Comparison of ENCODE assay signal across 28 mouse cellular contexts in the genomic region with DNA sequence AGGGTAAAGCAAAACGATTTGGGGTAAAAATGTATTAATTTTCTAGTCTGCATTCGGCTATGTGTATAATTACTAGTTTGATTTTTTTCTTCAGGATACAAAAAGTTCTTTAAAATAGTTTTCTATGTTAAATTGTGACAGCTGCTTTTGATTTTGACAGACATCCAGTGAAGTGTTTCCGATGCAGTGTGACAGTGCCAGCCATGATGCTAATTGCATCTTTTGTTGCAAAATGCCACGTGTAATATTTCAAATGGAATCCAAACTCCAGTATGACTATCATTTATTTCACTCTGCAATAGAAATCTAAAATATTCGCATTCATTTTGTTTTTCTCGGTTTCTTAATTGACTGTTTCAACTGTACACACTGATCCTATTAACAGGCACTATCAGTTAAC.
"Had no signal": no experiment of that assay in that cellular context is flagged by ENCODE, and none has a peak within 500 bp of the region (broad histone marks: within the 10 kb centered on the region; RNA-seq: fewer than 3 reads in every experiment).

No protein-coding gene starts in this region.

- H3K36me3 ChIP-seq: heart, embryonic 13.5 days; heart, embryonic 15.5 days; hindbrain, embryonic 13.5 days; hindbrain, embryonic 15.5 days; kidney, embryonic 15.5 days; limb, embryonic 10.5 days; limb, embryonic 12.5 days; liver, embryonic 13.5 days; liver, embryonic 15.5 days had no signal

- H3K9ac ChIP-seq: heart, embryonic 13.5 days; heart, embryonic 15.5 days; hindbrain, embryonic 13.5 days; hindbrain, embryonic 15.5 days; kidney, embryonic 15.5 days; limb, embryonic 12.5 days; liver, embryonic 13.5 days; liver, embryonic 15.5 days; liver, postnatal 0 days had no signal

- DNase-seq: gastrocnemius, postnatal 14 days; gastrocnemius, postnatal 36 days; heart, adult 11 months; heart, adult 2 months; heart, postnatal 14 days; heart, postnatal 36 days; kidney, adult 11 months; kidney, adult 2 months; kidney, adult 9 months; kidney, postnatal 14 days; kidney, postnatal 36 days; liver; liver, embryonic 13.5 days; liver, postnatal 0 days had no signal

- H3K27ac ChIP-seq: heart, adult 2 months; heart, embryonic 13.5 days; heart, embryonic 15.5 days; hindbrain, embryonic 13.5 days; hindbrain, embryonic 15.5 days; hindbrain, postnatal 0 days; kidney, embryonic 15.5 days; kidney, postnatal 0 days; left cerebral cortex, adult 2 months; limb, embryonic 10.5 days; limb, embryonic 12.5 days; liver, embryonic 13.5 days; liver, embryonic 15.5 days had no signal

- H3K4me2 ChIP-seq: heart, embryonic 11.5 days; heart, embryonic 13.5 days; heart, embryonic 15.5 days; hindbrain, embryonic 13.5 days; hindbrain, embryonic 15.5 days; kidney, embryonic 15.5 days; limb, embryonic 12.5 days; liver, embryonic 11.5 days; liver, embryonic 13.5 days; liver, embryonic 15.5 days had no signal

- H3K4me3 ChIP-seq: heart, adult 2 months; heart, embryonic 13.5 days; heart, embryonic 15.5 days; hindbrain, embryonic 13.5 days; hindbrain, embryonic 15.5 days; kidney, embryonic 15.5 days; left cerebral cortex, adult 2 months; limb, embryonic 10.5 days; limb, embryonic 12.5 days; liver, embryonic 13.5 days; liver, embryonic 15.5 days had no signal

- ATAC-seq: hindbrain, postnatal 0 days; intestine, embryonic 16.5 days; liver, postnatal 0 days had no signal

- H3K27me3 ChIP-seq: heart, embryonic 13.5 days; heart, embryonic 15.5 days; hindbrain, embryonic 13.5 days; hindbrain, embryonic 15.5 days; kidney, embryonic 15.5 days; limb, embryonic 12.5 days; liver, embryonic 13.5 days; liver, embryonic 15.5 days had no signal

- H3K4me1 ChIP-seq: heart, embryonic 13.5 days; heart, embryonic 15.5 days; hindbrain, embryonic 13.5 days; hindbrain, embryonic 15.5 days; kidney, embryonic 15.5 days; limb, embryonic 10.5 days; limb, embryonic 12.5 days; liver, embryonic 13.5 days; liver, embryonic 15.5 days had no signal

- H3K9me3 ChIP-seq: heart, embryonic 13.5 days; heart, embryonic 15.5 days; hindbrain, embryonic 13.5 days; hindbrain, embryonic 15.5 days; kidney, embryonic 15.5 days; limb, embryonic 10.5 days; limb, embryonic 12.5 days; liver, embryonic 13.5 days; liver, embryonic 15.5 days had no signal
